Mouse (Mus musculus) lung, postnatal 25 days (tissue): ENCODE results near the gene Zfp334.

Experiments
- DNase-seq: peaks from one replicate; pipeline ENCODE4 v3.0.0; 2022; ENCODE audit warnings: low spot score

Gene Zfp334

GRCm38 (mm10) chr2:165387844-165388495 is at the start of gene Zfp334:
TSS of gene Zfp334 (minus strand) at chr2:165388259.
- DNase-seq: peak; percentile 94

- DNase-seq: no peak
Observed at GRCm38 (mm10) chr2:165428694-165429093, 40.6 kb upstream of the Zfp334 start.

- DNase-seq: no peak
Observed at GRCm38 (mm10) chr2:165420195-165420594, 32.1 kb upstream of the Zfp334 start.

GRCm38 (mm10) chr2:165419670-165420111 is 31.6 kb upstream of the Zfp334 start:
- DNase-seq: no peak

- DNase-seq: no peak
Observed at GRCm38 (mm10) chr2:165418577-165418976, 30.5 kb upstream of the Zfp334 start.

- DNase-seq: no peak
Observed at GRCm38 (mm10) chr2:165417291-165417690, 29.2 kb upstream of the Zfp334 start.

GRCm38 (mm10) chr2:165415795-165416194 is 27.7 kb upstream of the Zfp334 start:
- no peak for DNase-seq

GRCm38 (mm10) chr2:165415141-165415721 is 27.2 kb upstream of the Zfp334 start:
- DNase-seq: no peak

GRCm38 (mm10) chr2:165414321-165414720 is 26.3 kb upstream of the Zfp334 start:
- DNase-seq: no peak

- no peak for DNase-seq
Observed at GRCm38 (mm10) chr2:165413884-165414283, 25.8 kb upstream of the Zfp334 start.

GRCm38 (mm10) chr2:165407700-165408301 is 19.7 kb upstream of the Zfp334 start:
- DNase-seq: peak; percentile 61

GRCm38 (mm10) chr2:165405351-165405750 is 17.3 kb upstream of the Zfp334 start:
- peak; percentile 12 for DNase-seq

- peak; percentile 23 for DNase-seq
Observed at GRCm38 (mm10) chr2:165404951-165405350, 16.9 kb upstream of the Zfp334 start.

- DNase-seq: no peak
Observed at GRCm38 (mm10) chr2:165398164-165398785, 10.2 kb upstream of the Zfp334 start.

GRCm38 (mm10) chr2:165397502-165398163 is 9.6 kb upstream of the Zfp334 start:
- DNase-seq: peak; percentile 31

GRCm38 (mm10) chr2:165396831-165397501 is 8.9 kb upstream of the Zfp334 start:
- DNase-seq: no peak

- no peak for DNase-seq
Observed at GRCm38 (mm10) chr2:165392156-165392555, 4.1 kb upstream of the Zfp334 start.

- DNase-seq: peak; percentile 46
Observed at GRCm38 (mm10) chr2:165391561-165391960, 3.5 kb upstream of the Zfp334 start.

GRCm38 (mm10) chr2:165389299-165389952 is 1.4 kb upstream of the Zfp334 start:
- DNase-seq: no peak

GRCm38 (mm10) chr2:165387370-165387769 is 689 bp downstream of the Zfp334 start:
- no peak for DNase-seq

GRCm38 (mm10) chr2:165380050-165380449 is 8.0 kb downstream of the Zfp334 start:
- no peak for DNase-seq
